Mouse (Mus musculus) E14TG2a.4 (cell line): ENCODE measurements around the gene Cxcr5.

Experiments used
- CTCF ChIP-seq: conservative IDR thresholded peaks from 2 replicates; pipeline ENCODE4 v1.5.1; 2014; ENCODE audit warnings: low read length
- NANOG ChIP-seq: IDR thresholded peaks from 2 replicates; pipeline ENCODE4 v1.6.1; 2014; ENCODE audit warnings: borderline replicate concordance, low read length, mixed read lengths
- POU5F1 ChIP-seq: IDR thresholded peaks from 2 replicates; pipeline ENCODE4 v1.6.1; 2014; ENCODE audit warnings: low read length, borderline replicate concordance

- TF ChIP-seq CTCF (no peak), NANOG (no peak), POU5F1 (no peak)
Measured at GRCm38 (mm10) chr9:44565367-44565766, 3.7 kb upstream of the Cxcr5 start.
